Mouse (Mus musculus): ENCODE measurements at regions not wholly inside any gene's neighbourhood (a gene's known extent, or its start where the extent isn't known, plus 50 kb on each side); places are given as distances from the start of the nearest gene placed in this dataset.
A peak's percentile ranks its signal among the peaks of the same experiment; 100 is the strongest.
"Not testable (repeated sequence)": the region's sequence is repeated elsewhere in the genome, so short reads cannot be mapped to it uniquely, and the experiment has no call there.

DNA sequence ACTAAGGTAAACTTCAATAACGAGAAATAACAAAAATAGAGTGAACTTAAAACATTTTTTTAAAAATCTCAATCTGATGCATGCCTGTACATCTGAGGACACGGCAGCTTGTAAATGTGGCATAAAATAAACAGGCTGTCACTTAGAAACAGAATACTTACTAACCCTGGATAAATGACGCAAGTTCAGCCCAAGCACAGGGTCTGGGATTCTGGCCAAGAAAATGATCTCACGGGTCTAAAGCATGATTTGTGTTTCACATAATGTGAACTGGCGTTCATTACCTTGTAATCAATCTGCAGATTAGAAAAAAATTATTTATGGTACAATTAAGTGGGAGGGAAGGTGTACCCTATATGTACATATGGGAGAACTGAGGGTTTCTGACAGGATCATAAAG, 512.1 kb upstream of the Vrk2 start:
- DNase-seq (ENCODE audit: low spot score): peak; percentile 11

DNA sequence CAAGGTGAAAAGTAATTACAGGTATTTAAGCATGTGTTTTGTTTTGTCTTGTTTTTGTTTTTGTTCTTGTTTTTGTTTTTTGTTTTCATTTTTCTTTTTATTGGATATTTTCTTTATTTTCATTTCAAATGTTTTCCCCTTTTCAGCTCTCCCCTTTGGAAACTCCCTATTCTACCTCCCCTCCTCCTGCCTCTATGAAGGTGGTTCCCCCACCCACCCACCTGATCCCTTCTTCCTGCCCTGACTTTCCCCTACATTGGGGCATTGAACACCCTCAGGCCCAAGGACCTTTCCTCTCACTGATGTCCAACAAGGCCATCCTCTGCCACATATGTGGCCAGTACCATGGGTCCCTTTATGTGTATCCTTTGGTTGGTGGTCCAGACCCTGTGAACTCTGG, 509.1 kb upstream of the Vrk2 start:
- DNase-seq (ENCODE audit: low spot score): no peak

DNA sequence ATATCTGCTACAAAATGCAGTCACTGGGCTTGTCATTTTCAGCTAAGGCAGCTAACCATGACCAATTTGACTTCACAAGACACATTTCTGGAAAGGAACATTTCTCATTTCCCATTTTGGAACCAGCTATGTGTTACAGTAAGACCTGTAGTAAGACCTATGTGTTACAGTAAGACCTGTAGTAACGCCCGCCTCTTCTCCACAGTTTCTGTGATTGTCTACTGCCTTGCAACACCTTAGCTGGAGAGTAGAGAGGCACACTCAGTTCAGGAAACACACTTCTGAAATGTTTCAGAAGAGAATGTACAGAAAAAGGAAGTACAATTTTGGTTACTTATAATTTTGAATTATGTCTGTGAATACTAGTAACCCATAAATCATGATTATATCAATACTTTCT, 508.2 kb upstream of the Vrk2 start:
- no peak for DNase-seq (ENCODE audit: low spot score)

DNA sequence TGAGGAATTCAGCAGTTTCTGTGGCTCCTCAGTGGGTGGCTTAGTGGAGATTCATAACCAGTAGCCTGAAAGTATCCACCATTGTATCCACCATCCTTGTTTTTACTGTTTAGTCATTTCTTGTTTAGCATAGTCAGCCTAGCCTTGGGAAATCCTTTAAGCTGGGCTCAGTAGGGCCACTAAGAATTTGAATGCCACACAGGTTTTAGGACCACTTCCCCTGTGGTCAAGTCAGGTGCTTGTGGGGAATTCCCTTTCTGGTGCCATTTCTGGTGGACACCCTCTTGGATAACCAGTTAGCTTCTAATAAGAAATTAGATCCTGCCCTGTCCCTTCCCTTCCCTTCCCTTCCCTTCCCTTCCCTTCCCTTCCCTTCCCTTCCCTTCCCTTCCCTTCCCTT, 502.8 kb upstream of the Vrk2 start:
- no peak for DNase-seq (ENCODE audit: low spot score)

DNA sequence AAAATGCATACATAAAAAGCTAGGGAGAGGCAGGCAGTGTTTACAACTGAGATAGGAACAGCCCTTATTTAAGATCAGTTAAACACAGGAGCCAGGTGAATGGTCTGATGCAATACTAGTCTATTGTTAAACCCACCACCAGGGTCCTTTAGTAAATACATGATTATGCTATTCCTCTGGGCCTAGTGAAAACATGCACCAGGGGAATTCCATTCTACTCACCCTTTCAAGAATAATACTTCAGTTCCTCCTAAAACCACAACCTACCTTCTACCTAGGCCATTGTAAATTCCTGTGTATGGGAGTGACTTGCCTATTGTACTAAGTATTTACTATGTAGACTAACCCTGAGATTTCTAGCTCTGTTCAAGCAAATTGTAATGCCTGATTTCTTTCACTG, 501.7 kb upstream of the Vrk2 start:
- not testable (repeated sequence) for DNase-seq (ENCODE audit: low spot score)

DNA sequence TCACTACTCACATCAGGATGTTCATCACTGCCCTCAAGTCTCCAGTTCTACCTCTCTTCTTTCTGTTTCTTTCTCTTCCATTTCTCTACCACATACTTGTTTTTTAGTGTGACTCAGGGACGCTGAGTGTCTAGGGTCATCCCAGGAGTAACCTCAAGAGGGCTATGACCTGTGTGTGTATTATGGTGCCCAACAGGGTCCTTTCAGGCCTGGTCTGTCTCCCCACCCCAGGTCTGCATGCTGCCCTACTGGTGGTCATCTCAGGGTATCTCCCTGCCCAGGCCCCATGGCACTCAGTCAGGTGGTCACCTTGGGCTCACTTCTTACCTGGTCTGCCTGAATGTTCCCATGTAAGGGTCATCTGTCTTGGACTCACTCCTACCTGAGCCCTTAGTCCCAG, 492.7 kb upstream of the Vrk2 start:
- DNase-seq (ENCODE audit: low spot score): no peak

DNA sequence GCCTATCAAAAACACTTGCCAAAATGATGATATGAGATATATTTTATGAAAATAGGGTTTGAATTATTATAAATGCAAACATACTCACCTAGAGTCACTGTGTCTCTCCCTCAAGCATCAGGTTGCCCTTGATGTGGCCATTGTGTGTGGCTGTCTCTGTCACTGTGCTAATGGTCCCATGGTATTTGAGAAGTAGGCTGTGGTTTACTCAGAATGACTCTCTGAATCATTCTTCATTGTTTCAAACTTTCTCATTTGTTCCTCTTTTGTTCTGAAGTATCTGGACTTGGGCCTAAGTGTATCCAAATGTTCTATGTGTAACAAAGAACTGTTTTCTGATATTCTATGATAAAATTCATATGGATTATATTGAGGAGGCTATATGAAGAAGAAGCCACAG, 487.4 kb upstream of the Vrk2 start:
- DNase-seq (ENCODE audit: low spot score): no peak

DNA sequence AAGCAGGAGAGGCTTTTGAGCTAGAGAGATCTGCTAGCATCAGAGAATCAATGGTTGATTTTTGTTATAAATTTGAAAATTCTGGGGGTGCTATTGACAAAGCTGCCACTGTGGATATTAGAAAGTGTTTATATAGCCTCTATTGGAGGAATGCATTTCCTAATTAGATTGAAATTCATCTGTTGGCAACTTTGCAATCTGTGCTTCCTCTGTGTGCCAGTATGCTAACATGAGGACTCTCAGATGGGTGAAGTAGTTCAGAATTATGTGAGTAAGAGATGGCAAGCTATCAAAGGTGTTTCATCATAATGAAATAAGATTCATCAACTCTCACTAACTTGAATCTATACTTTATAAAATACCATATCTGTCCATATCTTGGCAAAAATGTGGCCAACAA, 476.6 kb upstream of the Vrk2 start:
- peak; percentile 18 for DNase-seq (ENCODE audit: low spot score)

DNA sequence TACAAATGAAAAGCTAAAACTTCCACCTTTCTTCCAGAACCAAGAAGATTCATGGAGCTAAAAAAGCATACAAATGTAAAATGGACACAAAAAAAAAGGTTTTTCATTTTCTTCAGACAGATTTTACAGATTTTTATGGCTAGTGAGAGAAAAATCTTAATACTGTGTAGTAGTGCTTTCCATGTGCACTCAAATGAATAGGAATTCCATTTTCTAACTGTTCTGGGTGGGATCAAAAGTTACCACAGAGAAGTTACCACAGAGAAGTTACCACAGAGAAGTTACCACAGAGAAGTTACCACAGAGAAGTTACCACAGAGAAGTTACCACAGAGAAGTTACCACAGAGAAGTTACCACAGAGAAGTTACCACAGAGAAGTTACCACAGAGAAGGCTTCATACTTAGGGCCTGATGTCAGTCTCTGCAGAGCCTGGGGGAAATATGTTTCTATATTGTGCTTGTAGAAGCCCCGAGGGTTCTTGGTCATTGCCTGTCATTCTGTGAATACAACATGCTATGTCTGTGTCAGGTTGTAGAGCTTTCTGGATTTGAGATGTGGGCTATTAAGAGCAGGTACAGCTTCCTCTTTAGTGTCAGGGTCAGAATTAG, 433.5 kb upstream of the Vrk2 start:
- no peak for DNase-seq (ENCODE audit: low spot score)

DNA sequence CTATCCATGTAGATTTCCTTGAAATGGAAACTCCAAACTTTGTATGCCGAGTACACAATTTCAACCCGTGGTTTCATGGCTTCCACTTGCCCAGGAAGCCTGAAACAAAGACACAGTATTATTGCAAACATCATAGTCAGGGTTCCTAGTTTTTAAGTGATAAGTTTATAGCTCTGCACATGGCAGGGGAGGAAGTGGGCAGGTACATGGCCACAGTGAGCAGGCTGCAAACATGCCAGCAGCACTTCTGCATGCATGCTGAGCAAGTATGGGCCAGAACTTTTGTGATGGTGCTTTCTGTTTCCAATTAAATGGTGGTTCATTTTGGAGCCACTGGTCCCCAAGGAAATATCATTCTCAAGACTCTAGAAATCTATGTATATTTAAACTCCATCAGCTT, 431.7 kb upstream of the Vrk2 start:
- no peak for DNase-seq (ENCODE audit: low spot score)

DNA sequence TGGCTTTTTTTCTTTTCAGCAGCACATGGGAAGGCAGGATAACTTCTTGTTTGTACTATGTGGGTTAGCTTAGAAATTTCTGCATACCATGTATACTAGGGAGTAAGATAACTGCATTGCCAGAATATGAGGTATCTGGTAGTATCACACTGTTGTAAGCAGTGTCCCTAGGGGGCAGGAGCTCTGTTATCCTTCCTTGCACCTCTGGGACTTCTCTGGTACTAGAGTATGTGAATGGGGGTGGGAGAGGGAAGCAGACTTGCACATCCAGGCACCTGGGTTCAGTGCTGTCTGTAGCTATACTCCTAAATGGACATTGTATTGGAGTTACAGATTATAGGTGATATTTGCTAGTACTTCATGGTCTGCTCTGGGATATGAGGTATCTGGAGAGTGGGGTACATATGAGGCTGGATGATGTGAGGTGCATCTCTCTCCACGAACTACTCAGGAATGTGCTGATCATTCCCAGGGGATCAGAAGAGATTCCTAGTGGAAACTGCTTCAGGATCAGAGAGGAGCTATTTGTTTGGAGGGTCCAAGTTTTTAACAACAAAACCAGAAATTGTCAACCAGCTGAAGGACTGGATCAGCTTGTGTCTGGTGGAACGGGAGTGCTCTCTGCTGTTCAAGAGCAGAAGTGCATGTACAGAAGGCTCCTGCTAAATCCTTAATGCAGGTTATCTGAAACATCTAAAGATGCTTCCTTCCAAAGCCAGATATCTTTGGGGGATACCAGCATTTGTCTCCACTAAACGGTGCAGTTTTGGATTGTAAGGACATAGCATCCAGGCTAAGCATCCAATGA, 402.7 kb upstream of the Vrk2 start:
- peak; percentile 63 for DNase-seq (ENCODE audit: low spot score)

DNA sequence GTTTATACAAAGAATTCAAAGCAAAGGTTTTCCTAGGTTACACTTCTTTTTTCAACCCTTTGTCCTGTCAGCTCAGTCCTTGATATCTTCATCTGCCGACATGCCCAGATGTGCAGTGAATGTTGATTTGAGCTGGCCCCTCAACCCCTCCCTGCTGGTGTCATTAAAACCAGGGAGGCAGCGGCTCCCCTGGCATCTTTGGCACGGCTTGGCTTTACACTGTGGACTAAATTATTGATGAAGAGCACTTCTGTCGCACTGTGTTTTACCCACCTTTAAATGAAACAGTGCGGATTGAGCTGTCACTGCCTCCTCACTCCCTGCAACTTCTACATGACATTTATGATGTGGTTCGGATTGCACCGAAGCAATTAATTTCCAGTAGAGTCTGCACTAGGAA, 387.4 kb upstream of the Vrk2 start:
- no peak for DNase-seq (ENCODE audit: low spot score)

DNA sequence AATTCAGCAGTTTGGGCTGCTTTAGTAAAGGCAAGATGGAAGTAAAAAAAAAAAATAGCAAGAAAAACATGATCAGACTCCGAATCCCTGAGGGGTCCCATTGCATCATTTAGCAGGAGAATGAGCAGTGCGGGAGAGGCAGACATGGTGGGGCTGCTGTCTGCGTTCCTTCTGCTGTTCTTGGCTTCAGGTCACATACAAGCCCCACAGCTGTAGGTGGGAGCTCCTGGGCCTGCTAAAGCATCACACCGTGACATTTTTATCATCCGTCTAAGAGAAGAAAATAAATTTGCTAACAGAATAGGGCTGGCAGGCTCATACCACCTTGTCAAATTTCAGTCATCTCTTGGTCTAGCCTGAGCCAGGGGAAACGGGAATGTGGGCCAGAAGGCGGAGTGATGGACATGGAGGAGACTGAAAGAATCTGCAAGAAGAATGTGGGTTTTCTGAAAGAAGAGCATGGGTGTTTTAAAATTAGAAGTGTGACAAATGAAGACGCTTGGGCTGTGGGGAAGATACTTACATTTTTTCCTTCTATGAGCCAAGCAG, 378.8 kb upstream of the Vrk2 start:
- DNase-seq (ENCODE audit: low spot score): no peak

DNA sequence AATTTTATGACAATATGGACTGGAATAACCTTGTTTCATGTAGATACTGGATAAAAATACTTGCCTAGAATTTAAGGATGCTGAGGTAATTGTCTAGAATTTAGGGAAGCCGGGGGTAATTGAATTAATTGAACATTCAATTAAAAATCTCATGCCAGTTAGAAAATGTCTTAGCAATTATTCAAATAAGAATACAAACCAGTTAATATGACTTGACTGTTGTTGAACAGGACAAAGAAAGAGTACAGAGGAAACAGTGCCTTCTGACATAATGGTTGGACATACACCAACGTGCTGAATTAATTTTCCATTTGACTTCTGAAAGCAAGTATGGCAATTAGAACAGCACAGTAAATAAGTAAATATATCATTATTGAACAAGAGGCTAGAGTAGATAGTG, 377.4 kb upstream of the Vrk2 start:
- DNase-seq (ENCODE audit: low spot score): no peak

DNA sequence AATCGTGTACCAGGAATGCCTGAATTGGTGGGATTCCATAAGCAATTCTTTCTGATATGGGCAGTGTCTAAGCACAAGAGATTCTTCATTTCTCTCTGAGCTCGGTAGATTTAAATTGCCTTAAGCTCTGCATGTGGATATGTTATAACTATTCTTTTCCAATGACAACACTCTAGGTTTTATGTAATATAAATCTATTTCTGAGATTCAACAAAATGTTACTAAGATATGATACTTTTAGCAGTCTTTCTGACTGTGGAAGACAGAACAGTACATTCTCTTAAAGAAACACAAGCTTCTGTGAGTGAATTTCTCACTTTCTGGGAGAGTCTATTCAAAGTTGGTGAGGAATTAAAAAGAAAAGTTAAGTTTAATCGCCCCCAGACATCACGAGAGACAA, 373.6 kb upstream of the Vrk2 start:
- no peak for DNase-seq (ENCODE audit: low spot score)

DNA sequence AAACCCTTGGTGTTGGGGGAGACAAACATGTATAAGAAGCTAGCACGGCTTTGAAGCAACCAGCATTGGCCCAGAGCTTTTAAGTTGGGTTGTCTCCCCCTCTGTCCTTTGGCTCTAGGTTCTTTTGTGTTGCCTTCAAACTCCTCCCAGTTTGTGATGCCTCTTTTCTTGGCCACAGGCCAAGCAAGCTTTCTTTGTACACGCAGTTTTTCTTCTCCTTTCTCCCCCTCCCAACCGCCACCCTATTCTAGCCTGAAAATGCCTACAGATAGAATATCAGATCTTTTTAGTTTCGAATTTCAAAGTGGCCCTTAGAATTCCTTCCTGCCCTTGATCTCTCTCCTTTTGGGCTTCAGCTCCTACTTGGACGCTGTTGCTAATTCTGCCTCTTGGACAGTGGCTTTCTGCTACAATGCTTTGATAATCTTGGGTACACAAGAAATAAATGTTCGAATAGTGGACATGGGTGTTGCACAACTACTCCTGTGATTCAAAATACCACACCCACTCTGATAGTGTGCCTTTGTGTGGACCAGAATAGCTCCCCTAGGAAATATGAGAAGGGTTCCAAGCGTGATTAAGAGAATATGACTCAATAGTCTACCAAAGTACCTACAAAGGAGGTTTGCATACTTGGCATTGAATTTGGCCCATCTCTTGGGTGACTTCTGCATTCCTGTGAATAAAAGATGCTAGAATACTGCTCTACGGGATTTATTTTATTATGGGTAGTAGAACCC, 369.3 kb upstream of the Vrk2 start:
- DNase-seq (ENCODE audit: low spot score): no peak

DNA sequence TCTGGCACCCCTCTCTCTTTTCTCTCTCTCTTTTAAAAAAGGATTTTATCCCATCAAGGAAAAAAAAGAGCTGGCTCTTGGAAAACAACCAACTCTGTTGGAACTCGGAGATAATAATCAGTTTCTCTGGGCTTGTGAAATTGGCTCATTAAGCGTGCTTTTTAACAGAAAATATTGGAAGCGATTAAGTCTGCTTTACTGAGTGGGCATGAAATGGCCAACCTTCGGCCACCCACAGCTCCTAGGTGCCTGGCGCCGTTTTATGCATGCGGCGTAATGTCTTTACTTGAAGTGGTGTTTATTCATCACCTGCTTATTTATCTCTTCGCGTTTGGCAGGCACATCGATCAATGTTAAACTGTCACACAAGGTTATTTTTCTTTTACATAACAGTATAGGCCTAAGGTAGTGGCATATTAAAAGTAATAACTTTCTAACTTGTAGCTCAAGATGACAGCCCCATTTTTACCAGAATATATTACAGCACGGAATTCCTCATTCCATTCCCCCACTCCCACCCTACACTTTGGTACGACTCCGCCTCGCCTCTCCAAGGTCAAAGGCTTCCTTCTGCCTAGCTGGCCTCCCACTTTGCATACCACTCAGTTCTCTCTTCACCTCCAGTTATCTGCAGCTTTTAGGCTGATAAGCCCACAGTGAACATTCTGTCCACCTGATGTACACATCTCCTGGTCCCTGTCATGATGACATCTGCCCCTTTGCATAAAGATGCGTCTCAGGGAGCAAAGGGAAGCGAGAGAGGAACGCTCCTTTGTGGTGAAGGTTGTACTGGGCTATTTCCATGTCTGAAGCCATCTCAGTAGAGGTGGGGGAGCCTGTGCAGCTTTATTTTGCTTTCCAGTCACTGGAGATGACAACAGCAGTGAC, 368.5 kb upstream of the Vrk2 start:
- DNase-seq (ENCODE audit: low spot score): no peak

DNA sequence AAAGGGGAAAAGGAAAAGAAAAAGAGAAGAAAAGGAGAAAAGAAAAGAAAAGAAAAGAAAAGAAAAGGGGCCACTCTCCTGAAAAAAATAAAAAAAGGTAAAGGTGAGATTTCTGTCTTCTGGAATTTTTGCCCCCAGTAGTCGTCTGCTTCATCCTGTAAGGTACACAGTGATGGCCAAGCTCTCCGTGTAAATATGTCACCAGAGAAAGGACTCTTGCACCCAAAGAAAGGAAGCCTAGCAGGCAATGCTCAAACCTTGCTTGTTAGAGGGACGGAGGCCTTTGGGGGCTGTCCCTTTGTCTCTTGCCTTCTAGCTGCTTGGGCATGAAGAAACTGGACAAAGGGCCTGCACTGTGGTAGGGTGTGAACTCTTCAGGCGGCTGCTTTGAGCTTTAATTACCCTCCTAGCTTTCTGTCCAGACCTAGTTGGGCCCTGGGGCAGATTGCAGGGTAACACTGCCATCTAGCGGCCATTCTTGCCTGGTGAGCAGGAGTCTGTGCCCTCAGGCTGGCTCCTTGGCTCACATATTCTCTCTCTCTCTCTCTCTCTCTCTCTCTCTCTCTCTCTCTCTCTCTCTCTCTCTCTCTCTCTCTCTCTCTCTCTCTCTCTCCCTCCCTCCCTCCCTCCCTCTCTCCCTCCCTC, 367.7 kb upstream of the Vrk2 start:
- peak; percentile 90 for DNase-seq (ENCODE audit: low spot score)

DNA sequence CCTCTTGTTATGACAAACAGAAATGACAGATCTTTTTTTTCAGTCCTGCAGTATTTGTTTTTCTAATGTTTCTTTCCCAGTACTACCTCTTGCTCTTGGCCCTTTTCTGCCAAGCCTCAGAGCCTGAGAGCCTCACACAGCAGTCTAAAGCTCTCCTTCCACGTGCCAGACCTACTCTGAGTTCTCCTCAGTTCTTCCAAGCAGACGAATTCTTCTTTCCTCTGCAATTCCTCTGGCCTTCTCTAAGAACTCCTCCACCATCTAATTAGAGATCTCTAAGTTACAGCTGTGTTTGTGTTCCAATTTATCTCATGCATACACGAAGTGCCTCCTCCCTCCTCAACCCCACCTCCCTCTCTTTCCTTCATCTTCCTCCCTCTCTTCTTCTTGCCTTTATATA, 362.4 kb upstream of the Vrk2 start:
- DNase-seq (ENCODE audit: low spot score): no peak

DNA sequence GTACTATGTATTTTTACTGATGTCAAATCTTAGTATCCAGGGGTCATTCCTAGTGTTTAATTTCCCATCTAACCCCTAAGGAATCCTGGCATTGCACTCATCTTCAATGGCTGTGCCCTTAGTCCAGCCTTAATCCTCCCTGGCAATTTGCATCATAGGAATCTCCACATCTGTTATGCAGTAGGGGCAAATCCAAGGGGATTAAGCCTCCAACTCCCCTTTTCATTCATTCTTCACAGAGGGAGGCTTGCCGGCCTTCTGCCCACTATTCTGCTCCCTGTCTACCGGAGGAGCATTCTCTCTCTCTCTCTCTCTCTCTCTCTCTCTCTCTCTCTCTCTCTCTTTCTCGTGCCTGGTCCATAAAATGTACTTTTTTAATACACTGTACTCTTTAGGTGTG, 338.0 kb upstream of the Vrk2 start:
- DNase-seq (ENCODE audit: low spot score): no peak

DNA sequence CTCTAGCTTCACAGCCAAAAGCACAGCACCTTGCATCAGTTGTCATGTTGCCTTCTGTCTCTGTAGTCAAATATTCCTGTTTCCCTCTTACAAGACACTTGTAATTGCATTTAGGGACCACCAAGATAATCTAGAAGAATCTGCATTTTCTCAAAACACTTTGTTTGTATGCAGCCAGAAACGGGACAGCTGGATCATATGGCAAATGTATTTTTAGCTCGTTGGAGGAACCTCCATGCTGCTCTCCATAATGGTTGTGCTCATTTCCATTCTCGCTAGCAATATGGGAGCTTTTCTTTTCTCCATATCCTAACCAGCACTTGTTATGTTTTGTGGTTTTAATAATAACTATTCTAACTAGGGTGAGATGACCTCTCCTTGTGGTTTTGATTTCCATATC, 313.3 kb upstream of the Vrk2 start:
- DNase-seq (ENCODE audit: low spot score): no peak

DNA sequence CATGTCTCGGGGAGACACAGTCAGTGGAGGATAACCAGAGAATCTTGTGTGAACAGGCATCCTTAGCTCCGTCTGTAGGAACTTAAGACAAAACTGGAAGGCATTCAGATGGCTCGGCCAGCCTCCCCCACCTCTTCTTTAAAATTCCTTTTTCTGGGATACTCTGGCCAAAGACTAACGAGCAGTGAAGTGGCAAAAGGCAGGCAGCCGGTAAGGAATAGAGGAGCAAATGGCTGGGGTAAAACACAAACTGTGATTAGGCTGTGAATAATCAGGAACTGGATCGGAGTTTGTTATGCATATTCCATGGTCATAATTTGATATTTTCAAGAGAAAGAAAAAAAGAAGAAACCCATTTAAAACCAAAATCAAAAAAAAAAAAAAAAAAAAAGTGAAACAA, 287.8 kb upstream of the Vrk2 start:
- no peak for DNase-seq (ENCODE audit: low spot score)
